Mouse (Mus musculus) ES-E14 (cell line): ENCODE results near the gene Zcchc2. TPM values are rescaled to one million over a fixed set of nuclear protein-coding genes. Genes with fewer than 3 reads are reported as not detected.

Experiments used
- DNase-seq: peaks from one replicate; pipeline ENCODE4 v3.0.0-alpha.2; 2013; ENCODE audit warnings: low read depth, low spot score
- H3K27ac ChIP-seq: 2 replicates; pipeline ENCODE4 v1.5.1; 2012; ENCODE audit warnings: low read depth, mild to moderate bottlenecking, low read length, moderate library complexity, mixed read lengths; ENCODE audit not compliant: poor library complexity, insufficient read depth, severe bottlenecking
- H3K36me3 ChIP-seq: 2 replicates; pipeline ENCODE4 v1.6.1; 2012; ENCODE audit warnings: mild to moderate bottlenecking, low read length, moderate library complexity, mixed read lengths; ENCODE audit not compliant: control insufficient read depth, poor library complexity, insufficient read depth, severe bottlenecking
- H3K4me1 ChIP-seq, 2 experiments: fragments of 150-350 bp in 1 of 2; sonication (generic) in 1 of 2; 2 replicates each; pipeline ENCODE4 v1.6.1; 2012; ENCODE audit warnings: low read length in 2 of 2, mild to moderate bottlenecking in 1 of 2, mixed read lengths in 1 of 2; ENCODE audit not compliant: control insufficient read depth in 2 of 2, insufficient read depth in 2 of 2, poor library complexity in 1 of 2
- H3K4me3 ChIP-seq, 2 experiments: fragments of 150-350 bp in 1 of 2; sonication (generic) in 1 of 2; 2 replicates each; pipeline ENCODE4 v1.5.1; 2012; ENCODE audit warnings: low read length in 2 of 2, low read depth in 1 of 2, mild to moderate bottlenecking in 1 of 2, mixed read lengths in 1 of 2; ENCODE audit not compliant: insufficient read depth in 1 of 2, poor library complexity in 1 of 2, severe bottlenecking in 1 of 2
- H3K9ac ChIP-seq: 2 replicates; pipeline ENCODE4 v1.6.1; 2012; ENCODE audit warnings: low read depth, mild to moderate bottlenecking, low read length, mixed read lengths; ENCODE audit not compliant: poor library complexity, insufficient read depth, severe bottlenecking
- H3K9me3 ChIP-seq: fragments of 150-350 bp; sonication (generic); 2 replicates; pipeline ENCODE4 v1.6.1; 2012; ENCODE audit warnings: low read depth, mild to moderate bottlenecking, low read length; ENCODE audit not compliant: control insufficient read depth, insufficient read depth
- CHD2 ChIP-seq: IDR thresholded peaks from 2 replicates; pipeline ENCODE4 v1.6.1; 2014; ENCODE audit warnings: mild to moderate bottlenecking, low read depth, low read length, inconsistent platforms
- HCFC1 ChIP-seq: IDR thresholded peaks from 2 replicates; pipeline ENCODE4 v1.6.1; 2012; ENCODE audit warnings: low read length, inconsistent platforms, borderline replicate concordance; ENCODE audit not compliant: insufficient read depth
- MAFK ChIP-seq: IDR thresholded peaks from 2 replicates; pipeline ENCODE4 v1.6.1; 2014; ENCODE audit warnings: mild to moderate bottlenecking, low read depth, low read length, inconsistent platforms; ENCODE audit not compliant: insufficient read depth
- ZC3H11A ChIP-seq: IDR thresholded peaks from 2 replicates; pipeline ENCODE4 v1.6.1; 2012; ENCODE audit warnings: low read depth, mild to moderate bottlenecking, inconsistent platforms, low read length, borderline replicate concordance
- ZNF384 ChIP-seq: IDR thresholded peaks from 2 replicates; pipeline ENCODE4 v1.6.1; 2012; ENCODE audit warnings: low read depth, low read length, inconsistent platforms
- in situ Hi-C, 2 experiments: fragments of 600-800 bp; cut with MboI; formaldehyde crosslinking; loops; one replicate each; pipeline ENCODE4 v1.15.1; 2025; ENCODE audit warnings: low sequenced_read_pairs in 2 of 2, inconsistent platforms in 1 of 2; ENCODE audit not compliant: unreplicated experiment in 2 of 2
- total RNA-seq: library from RNA; depleted of rRNA; stranded (reverse); fragments of 300-350 nt; gene quantifications from 2 replicates; pipeline ENCODE4 v1.2.3, GENCODE M21; 2012

Zcchc2 gene
- total RNA-seq, 1 experiment: 9.5 TPM

GRCm38 (mm10) chr1:105962852-105963251 lies 27.4 kb upstream of the Zcchc2 start:
- Histone ChIP-seq H3K4me3 (no peak overlapping the region), H3K36me3 (no peaks in the 10 kb centered on the region), H3K4me1 (no peaks in the 10 kb centered on the region), H3K9me3 (no peaks in the 10 kb centered on the region), H3K27ac (no peak overlapping the region), H3K9ac (no peak overlapping the region)
- DNase-seq: no peak
- TF ChIP-seq ZNF384 (no peak), MAFK (no peak), CHD2 (no peak), ZC3H11A (no peak), HCFC1 (no peak)
- in situ Hi-C loops: no loop called here

DNA sequence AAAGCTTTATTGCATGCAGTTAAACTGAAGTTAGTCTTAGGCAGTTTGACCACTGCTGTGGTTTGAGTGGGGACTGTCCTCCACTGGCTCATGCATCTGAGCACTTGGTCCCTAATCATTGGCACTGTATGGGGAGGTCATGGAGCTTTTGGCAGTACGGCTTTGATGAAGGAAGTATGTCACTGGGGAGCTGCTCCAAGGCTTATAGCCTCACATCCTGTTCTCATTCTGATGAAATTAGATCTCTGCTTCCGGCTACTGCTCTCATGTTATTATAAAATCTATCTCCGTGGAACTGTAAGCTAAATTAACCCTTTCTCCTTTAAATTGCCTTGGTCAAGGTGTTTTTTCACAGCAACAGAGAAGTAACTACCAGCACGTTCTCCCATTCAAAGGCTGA lies 25.7 kb upstream of the Zcchc2 start:
- Histone ChIP-seq H3K36me3 (no peaks in the 10 kb centered on the region), H3K4me3 (no peak overlapping the region), H3K27ac (no peak overlapping the region), H3K9ac (no peak overlapping the region), H3K4me1 (no peaks in the 10 kb centered on the region), H3K9me3 (no peaks in the 10 kb centered on the region)
- no peak for DNase-seq
- in situ Hi-C loops: no loop called here
- no peak for TF ChIP-seq HCFC1
- no peak for TF ChIP-seq MAFK
- no peak for TF ChIP-seq ZNF384
- no peak for TF ChIP-seq ZC3H11A
- no peak for TF ChIP-seq CHD2

GRCm38 (mm10) chr1:105965189-105965588 lies 25.0 kb upstream of the Zcchc2 start:
- in situ Hi-C loops: no loop called here

DNA sequence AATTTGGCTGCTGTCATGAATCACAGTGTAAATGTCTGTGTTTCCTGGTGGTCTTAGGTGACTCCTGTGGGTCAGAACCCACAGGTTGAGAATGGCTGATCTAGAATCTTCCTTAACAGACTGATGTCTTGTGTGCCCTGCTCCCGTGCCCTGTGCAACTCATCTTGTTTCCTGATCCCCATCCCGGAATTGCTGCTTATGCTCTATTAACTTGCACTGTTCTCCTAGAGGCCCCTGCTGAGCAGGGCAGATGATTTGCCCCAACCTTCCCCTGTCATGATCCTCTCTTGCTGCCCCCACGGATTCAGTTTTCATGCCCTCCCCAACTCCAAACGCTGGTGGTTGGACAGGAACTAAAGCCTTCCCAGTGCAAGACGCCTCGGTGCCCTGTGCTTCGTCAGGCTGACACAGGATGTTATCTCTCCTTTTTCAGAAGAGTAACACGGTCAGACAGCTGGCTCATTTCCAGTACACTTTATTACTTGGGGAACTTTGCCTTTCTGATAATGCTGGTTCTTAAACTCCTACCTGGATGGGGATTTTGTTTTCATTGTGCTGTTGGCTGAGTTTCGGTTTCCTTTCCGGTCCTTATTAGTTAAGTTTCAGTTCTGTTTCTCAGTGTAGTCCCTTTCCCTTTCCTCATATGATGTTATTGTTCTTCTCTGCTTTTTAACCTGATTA lies 18.6 kb upstream of the Zcchc2 start:
- H3K9me3 ChIP-seq: no peaks in the 10 kb centered on the region
- H3K27ac ChIP-seq: no peak overlapping the region
- in situ Hi-C loops: no loop called here
- no peak overlapping the region for H3K4me3 ChIP-seq
- no peak overlapping the region for H3K9ac ChIP-seq
- no peak for TF ChIP-seq CHD2
- no peak for TF ChIP-seq ZNF384
- no peak for TF ChIP-seq MAFK
- no peak for TF ChIP-seq HCFC1
- no peak for TF ChIP-seq ZC3H11A
- DNase-seq: no peak
- no peaks in the 10 kb centered on the region for H3K36me3 ChIP-seq
- no peaks in the 10 kb centered on the region for H3K4me1 ChIP-seq

More at GRCm38 (mm10) chr1:105965189-105965588, 25.0 kb upstream of the Zcchc2 start:
- no peaks in the 10 kb centered on the region for H3K9me3 ChIP-seq
- no peak overlapping the region for H3K9ac ChIP-seq
- no peak overlapping the region for H3K4me3 ChIP-seq
- H3K4me1 ChIP-seq: no peaks in the 10 kb centered on the region
- no peak for TF ChIP-seq CHD2
- no peak for TF ChIP-seq ZNF384
- TF ChIP-seq MAFK: no peak
- TF ChIP-seq ZC3H11A: no peak
- TF ChIP-seq HCFC1: no peak
- no peak for DNase-seq
- no peaks in the 10 kb centered on the region for H3K36me3 ChIP-seq
- H3K27ac ChIP-seq: no peak overlapping the region

- Histone ChIP-seq H3K9me3 (no peaks in the 10 kb centered on the region), H3K9ac (no peak overlapping the region), H3K4me1 (no peaks in the 10 kb centered on the region), H3K27ac (no peak overlapping the region), H3K36me3 (no peaks in the 10 kb centered on the region), H3K4me3 (no peak overlapping the region)
- TF ChIP-seq ZC3H11A: no peak
- no peak for TF ChIP-seq CHD2
- in situ Hi-C loops: no loop called here
- no peak for DNase-seq
These were observed 16.2 kb upstream of the Zcchc2 start for GRCm38 (mm10) chr1:105974023-105974422.
